In genomic region chr13:59092858-59093154, GRCm38 (mm10) we compare ENCODE assay signal across 7 mouse cellular contexts.
DNase-seq lines count a peak whose midpoint lies in the region; ATAC-seq lines count a peak whose summit lies in the region.

No protein-coding gene starts in this region.

- WGBS in forebrain, embryonic 13.5 days: 8% methylated on average over 4 of the region's 4 CpGs
- 1% methylated on average over 4 of the region's 4 CpGs for WGBS in neural tube, embryonic 12.5 days
- WGBS in heart, embryonic 10.5 days: 11% methylated on average over 4 of the region's 4 CpGs

- H3K9me3 ChIP-seq in forebrain, embryonic 13.5 days (replicated peaks): no peaks in the 10 kb centered on the region
- H3K9me3 ChIP-seq in neural tube, embryonic 12.5 days: no peaks in the 10 kb centered on the region
- no peaks in the 10 kb centered on the region for H3K9me3 ChIP-seq in heart, embryonic 10.5 days

- peak overlapping the region; percentile 93 for H3K27ac ChIP-seq in forebrain, embryonic 13.5 days
- peak overlapping the region; percentile 79 for H3K27ac ChIP-seq in neural tube, embryonic 12.5 days
- no peak overlapping the region for H3K27ac ChIP-seq in heart, embryonic 10.5 days

- ATAC-seq in forebrain, embryonic 13.5 days: peak; percentile 90
- peak; percentile 95 for ATAC-seq in neural tube, embryonic 12.5 days (ENCODE audit: low FRiP score, low read depth)

- DNase-seq in cerebellum, postnatal 36 days: peak; percentile 25 to 30
- peak; percentile 78 to 86 for DNase-seq in layer of hippocampus, postnatal 36 days
- DNase-seq in heart, embryonic 10.5 days (ENCODE audit: low spot score): no peak
- DNase-seq in heart, postnatal 36 days: no peak
- DNase-seq in urinary bladder, postnatal 4 days (ENCODE audit: low spot score in 2 of 2): no peak

- peaks cover 52% of the 10 kb centered on the region for H3K4me1 ChIP-seq in forebrain, embryonic 13.5 days
- peaks cover 39% of the 10 kb centered on the region for H3K4me1 ChIP-seq in neural tube, embryonic 12.5 days
- peaks cover 4% of the 10 kb centered on the region; the same call in 1 of the 2 replicates for H3K4me1 ChIP-seq in heart, embryonic 10.5 days

- peaks cover 13% of the 10 kb centered on the region; the same call in 1 of the 2 replicates for H3K27me3 ChIP-seq in forebrain, embryonic 13.5 days
- H3K27me3 ChIP-seq in neural tube, embryonic 12.5 days (replicated peaks): no peaks in the 10 kb centered on the region
- H3K27me3 ChIP-seq in heart, embryonic 10.5 days (ENCODE audit: insufficient read depth, poor library complexity, severe bottlenecking): 0 out of 2 replicates have a peak, but pooled peaks cover 5% of the 10 kb centered on the region

- no peak overlapping the region for H3K4me3 ChIP-seq in forebrain, embryonic 13.5 days
- no peak overlapping the region for H3K4me3 ChIP-seq in neural tube, embryonic 12.5 days
- no peak overlapping the region for H3K4me3 ChIP-seq in heart, embryonic 10.5 days

- H3K36me3 ChIP-seq in forebrain, embryonic 13.5 days (ENCODE audit: poor library complexity, severe bottlenecking): no peaks in the 10 kb centered on the region
- no peaks in the 10 kb centered on the region for H3K36me3 ChIP-seq in neural tube, embryonic 12.5 days
- no peaks in the 10 kb centered on the region for H3K36me3 ChIP-seq in heart, embryonic 10.5 days

- intact Hi-C loops in heart, postnatal 36 days (cut with DNase I): no loop called here

- H3K9ac ChIP-seq in forebrain, embryonic 13.5 days: no peak overlapping the region
- 0 out of 2 replicates have a peak overlapping the region, but pooled peaks have one; percentile 18 for H3K9ac ChIP-seq in neural tube, embryonic 12.5 days

- peak overlapping the region; percentile 39 for H3K4me2 ChIP-seq in forebrain, embryonic 13.5 days
- peak overlapping the region; percentile 30 for H3K4me2 ChIP-seq in neural tube, embryonic 12.5 days (replicated peaks)

Comparison
In these comparisons a context has a peak if more than half of its experiments do, and no peak if none do; other contexts are left out.
1. DNase-seq: peak in cerebellum, postnatal 36 days (2 of 2) and layer of hippocampus, postnatal 36 days (2 of 2); none in heart, embryonic 10.5 days (single experiment), heart, postnatal 36 days (0 of 2) and urinary bladder, postnatal 4 days (0 of 2).